Mouse (Mus musculus): Measurements from ENCODE around the gene Vti1a.

Vti1a gene

GRCm38 (mm10) chr19:55609806-55610205, 293.7 kb downstream of the Vti1a start:
- intact Hi-C loops (cut with DNase I) = no loop called here

DNA sequence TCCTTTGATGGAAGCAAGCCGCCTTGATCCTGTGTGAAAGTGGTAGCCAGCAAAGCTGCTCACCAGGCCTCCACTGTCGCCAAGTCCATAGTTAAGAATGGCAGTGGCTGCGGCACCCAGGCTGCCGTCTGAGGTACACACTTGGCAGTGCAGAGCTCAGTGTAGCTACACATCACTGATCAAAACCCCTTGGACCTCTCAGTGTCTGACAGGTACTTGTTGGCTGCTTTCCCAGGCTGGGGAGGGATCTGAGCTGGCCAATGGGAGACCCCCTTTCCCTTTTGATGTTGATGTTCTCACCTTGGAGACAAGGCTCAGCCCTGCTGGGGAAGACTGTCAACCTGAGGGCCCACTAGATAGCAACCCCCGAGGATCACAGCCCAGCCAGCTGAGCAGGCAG, 299.6 kb downstream of the Vti1a start:
- intact Hi-C loops (cut with DNase I) = no loop called here

DNA sequence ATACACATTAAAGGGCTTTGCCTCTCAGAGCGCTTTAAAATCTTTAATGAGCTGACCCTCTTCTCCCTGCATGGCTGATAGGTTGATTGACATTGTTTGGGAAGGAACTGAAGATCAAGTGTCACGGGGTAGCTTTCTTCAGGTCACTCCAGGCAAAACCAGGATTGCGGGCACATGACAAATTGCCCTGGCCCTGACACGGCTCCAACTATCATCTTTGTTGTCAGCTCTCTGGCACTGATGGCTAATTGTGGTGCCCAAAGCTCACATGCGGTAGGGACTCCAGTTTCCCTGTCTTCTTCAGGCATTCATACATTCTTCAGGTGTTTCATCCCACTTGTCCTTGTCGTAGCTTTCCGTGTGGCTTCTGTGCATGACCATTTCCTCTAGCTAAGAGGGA, 300.2 kb downstream of the Vti1a start:
- intact Hi-C loops (cut with DNase I) = no loop called here

DNA sequence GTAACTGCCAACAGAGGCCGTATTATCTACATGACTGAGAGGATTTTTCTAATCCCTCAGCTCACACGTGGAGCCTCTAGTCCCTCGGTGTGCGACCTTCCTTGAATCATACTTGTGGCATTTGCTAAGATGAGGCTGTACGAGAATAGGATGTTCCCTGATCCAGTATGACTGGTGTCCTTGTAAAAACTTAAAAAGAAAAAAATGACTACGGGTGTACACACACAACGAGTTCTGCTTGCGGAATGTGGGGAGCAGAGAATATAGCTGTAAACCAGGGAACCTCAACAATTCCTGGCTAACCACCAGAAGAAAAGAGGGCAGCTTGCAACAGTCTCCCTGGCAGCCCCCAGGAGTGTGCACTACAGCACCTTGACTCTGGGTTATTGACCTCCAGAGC, 300.8 kb downstream of the Vti1a start:
- intact Hi-C loops (cut with DNase I) = no loop called here

GRCm38 (mm10) chr19:55618546-55618945, 302.5 kb downstream of the Vti1a start:
- intact Hi-C loops (cut with DNase I) = no loop called here

- intact Hi-C loops (cut with DNase I) = no loop called here
Measured at GRCm38 (mm10) chr19:55620411-55621008, 304.4 kb downstream of the Vti1a start.

GRCm38 (mm10) chr19:55621011-55621625, 305.0 kb downstream of the Vti1a start:
- intact Hi-C loops (cut with DNase I) = no loop called here

DNA sequence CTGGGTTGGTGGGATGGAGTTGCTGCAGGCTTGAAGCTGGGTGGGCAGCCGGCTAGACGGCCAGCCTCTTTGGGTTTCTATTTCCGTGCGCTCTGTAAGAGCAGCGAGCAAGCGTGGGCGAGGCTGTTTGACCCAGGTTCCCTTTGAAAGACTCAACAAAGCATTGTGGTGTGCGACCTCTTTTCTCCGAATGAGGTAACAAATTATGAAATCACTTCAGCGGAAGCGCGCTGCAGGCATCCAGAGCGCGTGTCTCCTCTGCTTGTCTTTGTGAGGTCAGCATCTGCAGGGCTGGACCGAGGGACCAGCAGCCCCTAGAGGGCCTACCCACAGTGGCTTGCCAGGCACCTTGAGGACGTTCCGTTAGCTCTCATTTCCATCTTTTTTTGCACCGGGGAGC, 306.7 kb downstream of the Vti1a start:
- intact Hi-C loops (cut with DNase I) = no loop called here

DNA sequence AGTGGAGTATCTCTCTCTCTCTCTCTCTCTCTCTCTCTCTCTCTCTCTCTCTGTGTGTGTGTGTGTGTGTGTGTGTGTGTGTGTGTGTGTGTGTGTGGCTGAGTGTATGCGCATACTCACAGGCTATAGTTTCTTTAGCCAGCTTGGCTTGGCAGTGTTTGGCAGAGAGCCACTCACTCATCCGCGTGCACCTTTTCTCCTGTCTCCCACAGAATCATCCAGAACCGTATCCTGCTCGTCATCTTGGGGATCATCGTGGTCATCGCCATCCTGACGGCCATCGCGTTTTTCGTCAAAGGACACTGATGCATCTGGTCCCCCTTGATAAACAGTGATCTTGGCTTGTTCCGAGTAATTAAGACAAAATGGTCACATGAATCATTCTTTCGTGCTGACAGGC, 307.5 kb downstream of the Vti1a start:
- intact Hi-C loops (cut with DNase I) = no loop called here

GRCm38 (mm10) chr19:55626483-55626882, 310.4 kb downstream of the Vti1a start:
- intact Hi-C loops (cut with DNase I) = no loop called here

DNA sequence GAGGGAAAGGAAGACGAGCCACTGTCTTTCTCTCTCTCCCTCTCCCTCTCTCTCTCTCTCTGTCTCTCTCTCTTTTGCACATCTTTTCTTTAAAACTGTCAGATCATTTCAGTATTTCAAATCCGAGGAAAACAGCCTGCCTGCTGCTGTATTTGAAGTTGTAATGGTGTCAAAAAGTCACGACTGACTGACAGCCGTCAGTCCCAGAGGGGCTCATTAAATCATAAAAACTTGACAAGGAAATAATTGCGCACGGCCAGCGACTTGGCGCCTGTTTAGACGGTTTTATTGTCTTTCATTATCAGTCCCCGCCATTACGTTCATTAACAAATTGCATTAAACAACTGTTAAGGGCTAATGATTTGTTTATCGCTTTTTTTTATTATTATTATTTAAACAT, 310.9 kb downstream of the Vti1a start:
- intact Hi-C loops (cut with DNase I) = no loop called here

DNA sequence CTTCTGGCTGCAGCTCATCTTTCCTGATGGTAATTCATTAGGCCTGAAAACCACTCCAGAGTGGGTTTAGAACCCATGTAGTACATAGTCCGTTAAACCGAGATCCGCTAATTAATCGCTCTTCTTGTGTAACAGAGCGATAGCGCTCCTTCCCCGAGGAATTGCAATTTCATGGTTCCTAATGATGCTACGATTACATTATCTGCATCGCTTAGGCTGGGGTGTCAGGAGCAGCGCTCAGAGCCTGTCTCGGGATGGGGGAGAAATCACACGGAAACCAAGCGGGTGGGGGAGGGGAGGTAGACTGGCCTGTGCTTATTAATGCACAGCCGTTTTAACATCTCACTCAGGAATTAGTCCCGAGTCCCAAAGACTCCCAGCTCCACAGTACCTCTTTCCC, 319.4 kb downstream of the Vti1a start:
- intact Hi-C loops (cut with DNase I) = no loop called here

DNA sequence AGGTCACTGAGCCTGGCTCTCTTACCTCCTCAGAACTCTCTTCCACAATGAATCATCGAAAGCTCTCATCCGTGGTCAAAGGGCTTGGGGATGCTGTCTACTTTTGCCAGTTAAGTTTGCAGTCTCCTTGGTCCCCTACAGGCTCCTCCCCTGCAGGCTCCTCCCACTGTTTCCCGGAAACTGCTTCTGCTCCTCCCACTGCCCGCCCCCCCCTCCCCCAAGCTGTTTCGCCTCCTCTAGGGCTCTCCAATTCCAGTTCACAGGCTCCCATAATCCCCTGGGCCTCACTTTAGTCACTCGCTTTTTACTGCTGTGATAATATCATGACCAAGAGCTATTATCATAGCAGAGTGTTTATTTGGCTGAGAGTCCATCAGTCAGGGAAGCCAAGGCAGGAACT, 324.2 kb downstream of the Vti1a start:
- intact Hi-C loops (cut with DNase I) = no loop called here

GRCm38 (mm10) chr19:55641891-55642290, 325.8 kb downstream of the Vti1a start:
- intact Hi-C loops (cut with DNase I) = no loop called here

- intact Hi-C loops (cut with DNase I) = no loop called here
Measured at GRCm38 (mm10) chr19:55642361-55642760, 326.3 kb downstream of the Vti1a start.

GRCm38 (mm10) chr19:55643288-55643901, 327.3 kb downstream of the Vti1a start:
- intact Hi-C loops (cut with DNase I) = no loop called here

- intact Hi-C loops (cut with DNase I) = no loop called here
Measured at GRCm38 (mm10) chr19:55643931-55644330, 327.8 kb downstream of the Vti1a start.

DNA sequence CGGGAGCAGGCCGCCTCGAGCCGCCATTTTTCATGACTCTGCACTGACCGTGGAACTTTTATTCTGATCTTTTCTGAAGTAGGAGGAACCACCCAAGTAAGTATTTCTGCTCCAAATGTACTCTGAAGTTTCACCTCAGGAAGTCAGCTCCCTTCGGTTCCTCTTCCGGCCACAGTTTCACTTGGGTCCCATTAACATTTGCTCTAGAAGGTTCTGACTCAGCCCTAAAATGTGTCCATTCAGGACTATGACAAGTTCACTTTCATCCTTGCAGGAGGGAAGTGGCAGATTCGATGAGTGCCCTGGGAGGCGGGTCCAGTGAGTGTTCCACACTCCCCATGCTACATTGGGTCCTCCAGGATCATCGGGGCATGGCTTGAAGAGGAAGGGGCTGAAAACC, 333.3 kb downstream of the Vti1a start:
- intact Hi-C loops (cut with DNase I) = no loop called here

- intact Hi-C loops (cut with DNase I) = no loop called here
Measured at GRCm38 (mm10) chr19:55651017-55651416, 334.9 kb downstream of the Vti1a start.

- intact Hi-C loops (cut with DNase I) = no loop called here
Measured at GRCm38 (mm10) chr19:55652693-55653265, 336.7 kb downstream of the Vti1a start.

GRCm38 (mm10) chr19:55660165-55660564, 344.1 kb downstream of the Vti1a start:
- intact Hi-C loops (cut with DNase I) = no loop called here

DNA sequence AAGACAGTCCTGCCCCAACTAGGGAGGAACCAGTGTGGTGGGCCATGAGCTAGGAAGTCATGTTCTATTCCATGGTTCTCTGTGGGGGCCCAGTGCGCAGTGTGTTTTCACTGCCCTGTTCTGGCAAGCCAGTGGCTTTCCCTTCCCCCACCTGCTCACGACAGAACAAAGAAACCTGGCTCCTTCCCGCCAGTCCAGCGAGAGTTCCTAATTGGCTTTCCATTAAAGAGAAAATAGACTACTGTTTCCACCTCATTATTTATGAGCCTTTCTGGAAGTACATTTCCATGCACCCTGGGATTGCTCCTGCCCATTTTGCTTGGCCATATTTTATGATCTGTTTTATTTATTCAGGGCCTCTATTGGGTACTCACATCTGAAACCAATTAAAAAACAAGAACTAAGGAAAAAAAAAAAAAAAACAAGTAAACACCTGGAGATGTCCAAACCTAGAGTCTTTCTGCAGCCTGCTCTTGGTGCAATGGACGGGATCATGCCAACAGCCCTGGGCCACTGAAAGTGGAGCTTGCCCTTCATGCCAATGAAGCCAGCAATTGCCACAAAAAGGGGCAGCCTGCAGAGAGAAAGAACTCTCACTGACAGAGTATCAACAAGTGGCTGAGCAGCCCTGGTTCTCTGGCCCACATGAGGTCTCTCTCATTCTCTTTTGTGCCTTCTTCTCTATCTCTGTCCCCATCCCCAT, 346.6 kb downstream of the Vti1a start:
- intact Hi-C loops (cut with DNase I) = no loop called here
